Mouse (Mus musculus) liver, adult 2 months (tissue): Measurements from ENCODE around the gene Ppif.

Experiments used
- CTCF ChIP-seq: fragments of 200-500 bp; IDR thresholded peaks from 2 replicates; pipeline ENCODE4 v1.5.1; 2011; ENCODE audit warnings: low read depth, low read length, control low read depth
- POLR2A ChIP-seq: fragments of 200-500 bp; IDR thresholded peaks from 2 replicates; pipeline ENCODE4 v1.6.1; 2011; ENCODE audit warnings: low read length, control low read depth; ENCODE audit not compliant: insufficient read depth; ENCODE audit errors: extremely low read depth

DNA sequence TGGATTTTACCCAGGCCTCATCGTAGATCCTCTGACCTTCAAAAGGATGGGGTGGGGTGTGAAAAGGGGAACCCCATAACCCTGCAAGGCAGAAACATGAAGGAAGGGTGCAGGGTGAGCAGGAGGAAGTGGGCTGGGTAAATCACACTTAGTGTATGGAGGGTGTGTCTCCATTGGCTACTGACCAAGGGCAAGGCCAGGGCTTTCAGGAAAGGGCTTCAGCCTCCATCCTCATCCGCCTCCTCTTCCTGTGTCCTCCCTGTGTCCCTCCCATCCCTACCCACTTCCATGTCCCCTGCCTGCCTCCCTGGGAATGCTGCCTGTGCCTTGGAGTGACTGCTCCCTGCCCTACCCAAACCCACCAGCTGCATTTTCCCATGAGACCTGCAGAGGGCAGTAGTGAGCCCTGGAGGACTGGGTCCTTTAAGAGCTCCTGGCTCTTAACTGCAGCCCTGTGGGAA, 47.8 kb upstream of the Ppif start:
- TF ChIP-seq POLR2A: no peak
- TF ChIP-seq CTCF: peak; percentile 93
